In genomic region chr8:61479506-61480214, GRCm38 (mm10) we compare ENCODE assay signal across 8 mouse cellular contexts. TPM values are rescaled to one million over a fixed set of nuclear protein-coding genes. Genes with fewer than 3 reads are reported as not detected.
A peak's percentile ranks its signal among the peaks of the same experiment; 100 is the strongest.
DNase-seq lines count a peak whose midpoint lies in the region; ATAC-seq and TF ChIP-seq lines count a peak whose summit lies in the region.

No protein-coding gene starts in this region.

- no peak for TF ChIP-seq POLR2A in kidney, adult 2 months (IDR thresholded peaks at IDR 0.05; ENCODE audit: low read depth, low read length)

- no peak overlapping the region for H3K9ac ChIP-seq in midbrain, embryonic 12.5 days (replicated peaks)

- no peaks in the 10 kb centered on the region for H3K27me3 ChIP-seq in kidney, adult 2 months (replicated peaks; ENCODE audit: control insufficient read depth, insufficient read depth, low read length)
- H3K27me3 ChIP-seq in limb, embryonic 10.5 days (ENCODE audit: low read depth, poor library complexity, severe bottlenecking), result no peaks in the 10 kb centered on the region
- no peaks in the 10 kb centered on the region for H3K27me3 ChIP-seq in midbrain, embryonic 12.5 days

- H3K4me2 ChIP-seq in midbrain, embryonic 12.5 days (replicated peaks), result no peak overlapping the region

- TF ChIP-seq CTCF in kidney, adult 2 months (conservative IDR thresholded peaks at IDR 0.05; ENCODE audit: insufficient read depth, insufficient read length, low read depth, low read length), result peak; percentile 70

- H3K9me3 ChIP-seq in limb, embryonic 10.5 days (replicated peaks), result no peaks in the 10 kb centered on the region
- no peaks in the 10 kb centered on the region for H3K9me3 ChIP-seq in midbrain, embryonic 12.5 days

- H3K27ac ChIP-seq in kidney, adult 2 months (ENCODE audit: insufficient read depth, low read depth, low read length), result no peak overlapping the region
- H3K27ac ChIP-seq in limb, embryonic 10.5 days, result no peak overlapping the region
- H3K27ac ChIP-seq in midbrain, embryonic 12.5 days (replicated peaks), result no peak overlapping the region

- intact Hi-C loops in gastrocnemius, postnatal 36 days (cut with DNase I), result loop anchor here (5.0 kb wide), 1 partner anchor 252 kb away; no protein-coding TSS in a partner anchor

- 52% methylated on average over 11 of the region's 11 CpGs for WGBS in kidney, adult 2 months
- 53% methylated on average over 11 of the region's 11 CpGs for WGBS in limb, embryonic 10.5 days
- WGBS in midbrain, embryonic 12.5 days, result 61% methylated on average over 9 of the region's 11 CpGs

- H3K4me3 ChIP-seq in kidney, adult 2 months (ENCODE audit: insufficient read depth, low read depth, low read length), result no peak overlapping the region
- no peak overlapping the region for H3K4me3 ChIP-seq in limb, embryonic 10.5 days
- H3K4me3 ChIP-seq in midbrain, embryonic 12.5 days, result no peak overlapping the region

- peaks cover 10% of the 10 kb centered on the region; the same call in 1 of the 2 replicates for H3K4me1 ChIP-seq in kidney, adult 2 months (ENCODE audit: control insufficient read depth, insufficient read depth, low read length)
- H3K4me1 ChIP-seq in limb, embryonic 10.5 days, result no peaks in the 10 kb centered on the region
- H3K4me1 ChIP-seq in midbrain, embryonic 12.5 days, result no peaks in the 10 kb centered on the region

- no peaks in the 10 kb centered on the region for H3K36me3 ChIP-seq in kidney, adult 2 months (ENCODE audit: control insufficient read depth, insufficient read depth, low read length)
- no peaks in the 10 kb centered on the region for H3K36me3 ChIP-seq in limb, embryonic 10.5 days
- H3K36me3 ChIP-seq in midbrain, embryonic 12.5 days, result no peaks in the 10 kb centered on the region

- peak; percentile 68 for ATAC-seq in midbrain, embryonic 12.5 days (ENCODE audit: low FRiP score, low read depth)

- peak; percentile 61 to 63 for DNase-seq in cerebellum, postnatal 14 days
- no peak for DNase-seq in cerebellum, adult 8-10 months
- peak; percentile 72 for DNase-seq in embryo, embryonic 10.5 days (ENCODE audit: low spot score)
- peak; percentile 41 to 42 for DNase-seq in gastrocnemius, postnatal 36 days
- peak; percentile 82 for DNase-seq in kidney, adult 2 months
- DNase-seq in limb, embryonic 10.5 days (ENCODE audit: low spot score), result peak; percentile 65
- DNase-seq in spleen, postnatal 36 days (ENCODE audit: low spot score in 2 of 2), result peak; percentile 28 to 31

RNA-seq across cellular contexts. Expression of gene Cbr4, which starts 7.9 kb away (rescaled TPM):
- 10 to 100 TPM; 33.6 to 34.1 TPM for total RNA-seq in gastrocnemius, postnatal 36 days (2021)
- 13.3 and 18.1 TPM in 2 replicates for polyA plus RNA-seq in kidney, adult 2 months (2012; rRNA removed)
- 23.2 and 28.2 TPM in 2 replicates for polyA plus RNA-seq in limb, embryonic 10.5 days (2016; fragmentation: Nextera tagmentation; extraction: Ambion mirVana)
- polyA plus RNA-seq in midbrain, embryonic 12.5 days (2016; fragmentation: Nextera tagmentation; extraction: Ambion mirVana), result 25.4 and 26.7 TPM in 2 replicates
